17 mouse cellular contexts compared by ENCODE assay signal in the genomic region with DNA sequence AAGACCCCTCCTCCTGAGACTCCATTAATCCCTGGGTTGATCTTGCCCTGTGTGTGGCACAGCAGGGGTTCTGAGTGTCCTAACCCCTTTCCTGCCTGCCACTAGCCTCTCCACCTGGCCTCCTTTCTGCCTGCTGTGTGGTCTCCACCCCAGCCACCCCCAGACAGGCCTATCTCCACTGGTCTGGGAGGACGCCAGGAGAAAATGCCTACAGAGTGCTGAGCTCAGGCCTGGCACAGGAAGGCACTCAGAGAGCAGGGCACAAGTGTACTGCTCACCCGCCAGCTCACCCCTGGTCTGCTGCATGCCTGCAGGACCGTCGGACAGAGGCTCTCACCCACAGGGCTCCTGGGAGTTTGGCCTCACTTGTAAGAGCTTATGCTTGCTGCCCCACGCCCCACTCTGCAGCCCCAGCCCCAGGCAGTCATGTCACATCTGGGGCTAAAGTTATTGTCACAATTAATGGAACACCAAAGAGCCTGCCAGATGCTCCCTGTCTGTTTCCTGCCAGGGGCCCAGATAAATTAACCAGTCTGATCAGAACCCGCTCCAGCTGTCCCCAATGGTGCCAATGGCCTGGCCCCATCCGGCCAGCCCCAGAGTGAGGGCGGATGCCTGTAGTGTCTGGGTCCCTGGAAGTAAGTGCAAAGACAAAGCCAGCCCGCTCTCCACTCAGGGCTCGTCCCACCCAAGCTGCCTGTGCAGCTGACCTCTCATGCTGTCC. TPM values are rescaled to one million over a fixed set of nuclear protein-coding genes. Genes with fewer than 3 reads are reported as not detected.
DNase-seq lines count a peak whose midpoint lies in the region; ATAC-seq and TF ChIP-seq lines count a peak whose summit lies in the region.
"Had no signal": no experiment of that assay in that cellular context is flagged by ENCODE, and none has a peak within 500 bp of the region (broad histone marks: within the 10 kb centered on the region; RNA-seq: fewer than 3 reads in every experiment).

No protein-coding gene starts in this region.

- H3K36me3 ChIP-seq in heart, embryonic 14.5 days (ENCODE audit: control insufficient read depth, insufficient read depth, low read length) = no peaks in the 10 kb centered on the region
- no peaks in the 10 kb centered on the region for H3K36me3 ChIP-seq in heart, embryonic 12.5 days
- no peaks in the 10 kb centered on the region for H3K36me3 ChIP-seq in lung, embryonic 16.5 days (ENCODE audit: control insufficient read depth, insufficient read depth, low read length)

- no peak overlapping the region for H3K4me2 ChIP-seq in heart, embryonic 14.5 days (ENCODE audit: low read length)
- no peak overlapping the region for H3K4me2 ChIP-seq in heart, embryonic 12.5 days
- H3K4me2 ChIP-seq in lung, embryonic 16.5 days (ENCODE audit: low read depth, low read length) = no peak overlapping the region

- H3K4me1 ChIP-seq in heart, embryonic 14.5 days (ENCODE audit: control insufficient read depth in 2 of 2, insufficient read depth in 2 of 2, low read length in 2 of 2) = no peaks in the 10 kb centered on the region
- H3K4me1 ChIP-seq in heart, embryonic 12.5 days (replicated peaks) = peaks cover 3% of the 10 kb centered on the region; the same call in 1 of the 2 replicates
- H3K4me1 ChIP-seq in lung, embryonic 16.5 days (replicated peaks; ENCODE audit: control insufficient read depth, insufficient read depth, low read length) = peaks cover 4% of the 10 kb centered on the region; the same call in 1 of the 2 replicates
- peaks cover 47% of the 10 kb centered on the region for H3K4me1 ChIP-seq in cerebellum, adult 2 months (ENCODE audit: control insufficient read depth, insufficient read depth, low read length)

- peaks cover 85% of the 10 kb centered on the region for H3K27me3 ChIP-seq in heart, embryonic 14.5 days (ENCODE audit: control insufficient read depth, insufficient read depth, low read length)
- peaks cover 96% of the 10 kb centered on the region for H3K27me3 ChIP-seq in heart, embryonic 12.5 days (replicated peaks)
- H3K27me3 ChIP-seq in lung, embryonic 16.5 days (ENCODE audit: control insufficient read depth, insufficient read depth, low read depth, low read length) = peaks cover 46% of the 10 kb centered on the region
- H3K27me3 ChIP-seq in cerebellum, adult 2 months (ENCODE audit: control insufficient read depth, insufficient read depth, low read length) = no peaks in the 10 kb centered on the region

- H3K27ac ChIP-seq in heart, embryonic 14.5 days (replicated peaks in 1 of 2; ENCODE audit: control insufficient read depth in 1 of 2, insufficient read depth in 1 of 2, low read depth in 2 of 2, low read length in 2 of 2) = no peak overlapping the region
- no peak overlapping the region for H3K27ac ChIP-seq in heart, embryonic 12.5 days (ENCODE audit: poor library complexity, severe bottlenecking)
- no peak overlapping the region for H3K27ac ChIP-seq in lung, embryonic 16.5 days (ENCODE audit: low read length)
- H3K27ac ChIP-seq in cerebellum, adult 2 months (ENCODE audit: insufficient read depth, low read length) = no peak overlapping the region
- H3K27ac ChIP-seq: layer of hippocampus, adult 2 months had no signal

- DNase-seq in lung, postnatal 25 days (ENCODE audit: low spot score) = no peak
- peak; percentile 65 to 77 for DNase-seq in cerebellum, adult 2 months
- DNase-seq in forelimb bud, embryonic 11.5 days (ENCODE audit: low read depth, low spot score) = peak; percentile 45
- DNase-seq in adrenal gland, postnatal 36 days = no peak
- DNase-seq: adrenal gland, adult 8-10 months; kidney, adult 18-20 months; thymus, postnatal 4 days had no signal

- ATAC-seq in heart, embryonic 14.5 days (ENCODE audit: insufficient number of reproducible peaks, insufficient read depth, low FRiP score, low read depth) = peak; percentile 23; the same call in 1 of the 2 replicates
- ATAC-seq in heart, embryonic 12.5 days (ENCODE audit: insufficient number of reproducible peaks, low FRiP score) = no peak
- ATAC-seq in lung, embryonic 16.5 days (ENCODE audit: low read depth) = peak; percentile 51
- ATAC-seq: CD4-positive, CD25-positive, alpha-beta regulatory T cell, adult 4 months; midbrain, embryonic 16.5 days; Patski had no signal

- H3K9ac ChIP-seq in heart, embryonic 14.5 days (ENCODE audit: low read length) = no peak overlapping the region
- no peak overlapping the region for H3K9ac ChIP-seq in heart, embryonic 12.5 days
- no peak overlapping the region for H3K9ac ChIP-seq in lung, embryonic 16.5 days (ENCODE audit: low read length)

- 45% methylated on average over 10 of the region's 10 CpGs for WGBS in heart, embryonic 14.5 days
- WGBS in heart, embryonic 12.5 days = 40% methylated on average over 10 of the region's 10 CpGs
- 33% methylated on average over 10 of the region's 10 CpGs for WGBS in lung, embryonic 16.5 days
- 40% methylated on average over 10 of the region's 10 CpGs for WGBS in cerebellum, adult 2 months

- TF ChIP-seq POLR2A in cerebellum, adult 2 months (IDR thresholded peaks at IDR 0.05; ENCODE audit: borderline replicate concordance, insufficient read depth, low read length) = no peak

- H3K4me3 ChIP-seq in heart, embryonic 14.5 days (ENCODE audit: control insufficient read depth in 1 of 2, insufficient read depth in 1 of 2, low read depth in 1 of 2, low read length in 2 of 2) = no peak overlapping the region
- H3K4me3 ChIP-seq in heart, embryonic 12.5 days = no peak overlapping the region
- no peak overlapping the region for H3K4me3 ChIP-seq in lung, embryonic 16.5 days (ENCODE audit: low read length)
- no peak overlapping the region for H3K4me3 ChIP-seq in cerebellum, adult 2 months (replicated peaks; ENCODE audit: insufficient read depth, low read depth, low read length)
- H3K4me3 ChIP-seq: erythroblast, embryonic 14.5 days; layer of hippocampus, adult 2 months had no signal

- TF ChIP-seq CTCF in cerebellum, adult 2 months (IDR thresholded peaks at IDR 0.05; ENCODE audit: borderline replicate concordance, insufficient read depth, low read depth, low read length) = no peak

- H3K9me3 ChIP-seq in heart, embryonic 14.5 days (ENCODE audit: control insufficient read depth, low read length) = no peaks in the 10 kb centered on the region
- H3K9me3 ChIP-seq in heart, embryonic 12.5 days (replicated peaks) = no peaks in the 10 kb centered on the region
- H3K9me3 ChIP-seq in lung, embryonic 16.5 days (ENCODE audit: control insufficient read depth, low read length) = no peaks in the 10 kb centered on the region

RNA-seq across cellular contexts. Expression of a gene that starts 7.2 kb away (rescaled TPM):
- polyA plus RNA-seq in heart, embryonic 14.5 days (2014; fragmentation: Nextera tagmentation; extraction: Ambion mirVana) = not detected in 2 replicates
- 0.10 and 0.14 TPM in 2 replicates for polyA plus RNA-seq in heart, embryonic 12.5 days (2016; fragmentation: Nextera tagmentation; extraction: Ambion mirVana)
- polyA plus RNA-seq in lung, embryonic 16.5 days (2015; fragmentation: Nextera tagmentation; extraction: Ambion mirVana) = not detected in 2 replicates
- 44.5 and 51.9 TPM in 2 replicates for polyA plus RNA-seq in cerebellum, adult 2 months (2012; rRNA removed)
- total RNA-seq in adrenal gland, postnatal 36 days (2021) = under 1 TPM; 0.10 to 0.23 TPM
- total RNA-seq: heart, postnatal 36 days; neutrophil, adult 5-6 weeks had no signal
- polyA plus RNA-seq: CD4-positive, CD25-positive, alpha-beta regulatory T cell, adult 4 months; Patski had no signal

RNA-seq across cellular contexts. Expression of a gene that starts 50.8 kb away (rescaled TPM):
- polyA plus RNA-seq in heart, embryonic 14.5 days (2014; fragmentation: Nextera tagmentation; extraction: Ambion mirVana) = 23.2 and 26.5 TPM in 2 replicates
- polyA plus RNA-seq in heart, embryonic 12.5 days (2016; fragmentation: Nextera tagmentation; extraction: Ambion mirVana) = 8.6 and 11.2 TPM in 2 replicates
- 32.6 and 36.7 TPM in 2 replicates for polyA plus RNA-seq in lung, embryonic 16.5 days (2015; fragmentation: Nextera tagmentation; extraction: Ambion mirVana)
- 30.2 and 34.0 TPM in 2 replicates for polyA plus RNA-seq in cerebellum, adult 2 months (2012; rRNA removed)
- 10 to 100 TPM; 44.1 to 72.9 TPM for total RNA-seq in adrenal gland, postnatal 36 days (2021)
- total RNA-seq: neutrophil, adult 5-6 weeks had no signal
- polyA plus RNA-seq: Patski had no signal

RNA-seq across cellular contexts. Expression of a gene that starts 56.6 kb away (rescaled TPM):
- 26.5 and 28.1 TPM in 2 replicates for polyA plus RNA-seq in heart, embryonic 14.5 days (2014; fragmentation: Nextera tagmentation; extraction: Ambion mirVana)
- 9.7 and 11.9 TPM in 2 replicates for polyA plus RNA-seq in heart, embryonic 12.5 days (2016; fragmentation: Nextera tagmentation; extraction: Ambion mirVana)
- polyA plus RNA-seq in lung, embryonic 16.5 days (2015; fragmentation: Nextera tagmentation; extraction: Ambion mirVana) = 21.9 and 24.5 TPM in 2 replicates
- polyA plus RNA-seq in cerebellum, adult 2 months (2012; rRNA removed) = 26.6 and 28.6 TPM in 2 replicates
- total RNA-seq in adrenal gland, postnatal 36 days (2021) = 10 to 100 TPM; 30.6 to 58.1 TPM
- total RNA-seq: neutrophil, adult 5-6 weeks had no signal
- polyA plus RNA-seq: Patski had no signal

Comparison
In these comparisons a context has a peak if more than half of its experiments do, and no peak if none do; other contexts are left out.
1. DNase-seq: peak in cerebellum, adult 2 months (2 of 2) and forelimb bud, embryonic 11.5 days (single experiment); none in lung, postnatal 25 days (single experiment) and adrenal gland, postnatal 36 days (0 of 2).
2. RNA of a gene that starts 7.2 kb away (polyA plus RNA-seq): 44.5 to 51.9 TPM in cerebellum, adult 2 months; 0.10 to 0.14 TPM in heart, embryonic 12.5 days, not detected in heart, embryonic 14.5 days and not detected in lung, embryonic 16.5 days; every median in the first group is over 10 times any median in the second.